Mouse (Mus musculus): Measurements from ENCODE around the gene Ndufa11. TPM values are rescaled to one million over a fixed set of nuclear protein-coding genes. Genes with fewer than 3 reads are reported as not detected.
A peak's percentile ranks its signal among the peaks of the same experiment; 100 is the strongest.

Gene Ndufa11
- 465 and 479 TPM in 2 replicates for polyA plus RNA-seq (2015; fragmentation: Nextera tagmentation; extraction: Ambion mirVana)

GRCm38 (mm10) chr17:56717363-56718058 lies at the start of gene Ndufa11, which contains the start of gene Vmac:
TSS of gene Ndufa11 (plus strand) at chr17:56717767.
TSS of gene Vmac (minus strand) at chr17:56718022.
- peak; percentile 77 for ATAC-seq
- peak within 1 kb of the TSS; percentile 84 for H3K4me3 ChIP-seq (replicated peaks)
- H3K4me1 ChIP-seq (replicated peaks): peaks cover 36% of the 10 kb centered on the region
- H3K9ac ChIP-seq (replicated peaks): peak within 1 kb of the TSS; percentile 93
- H3K36me3 ChIP-seq: peaks cover 26% of the 10 kb centered on the region
- H3K27me3 ChIP-seq: no peaks in the 10 kb centered on the region
- H3K9me3 ChIP-seq: no peaks in the 10 kb centered on the region
- H3K27ac ChIP-seq: peak within 1 kb of the TSS; percentile 87
- H3K4me2 ChIP-seq (replicated peaks): peak within 1 kb of the TSS; percentile 83
- WGBS: under 1% methylated on average over 59 of the region's 59 CpGs

- H3K4me1 ChIP-seq (replicated peaks): peaks cover 20% of the 10 kb centered on the region
- H3K27me3 ChIP-seq: peaks cover 20% of the 10 kb centered on the region
- 5% methylated on average over 31 of the region's 31 CpGs for WGBS
- peak overlapping the region; percentile 67 for H3K9ac ChIP-seq (replicated peaks)
- 0 out of 2 replicates have a peak, but pooled peaks have one; percentile 28 for ATAC-seq
- H3K4me2 ChIP-seq (replicated peaks): peak overlapping the region; percentile 72
- H3K27ac ChIP-seq: no peak overlapping the region
- no peaks in the 10 kb centered on the region for H3K36me3 ChIP-seq
- no peaks in the 10 kb centered on the region for H3K9me3 ChIP-seq
- peak overlapping the region; percentile 40 for H3K4me3 ChIP-seq (replicated peaks)
These were observed 49.0 kb upstream of the Ndufa11 start for GRCm38 (mm10) chr17:56668384-56669144.

GRCm38 (mm10) chr17:56669766-56670165 lies 47.8 kb upstream of the Ndufa11 start:
- WGBS: 87% methylated on average over 8 of the region's 8 CpGs

GRCm38 (mm10) chr17:56672941-56673646 lies 44.5 kb upstream of the Ndufa11 start, which contains the start of gene Ranbp3:
TSS of gene Ranbp3 (plus strand) at chr17:56673294.
- WGBS: under 1% methylated on average over 56 of the region's 66 CpGs
- Histone ChIP-seq H3K4me3 (replicated peaks) (peak within 1 kb of the TSS; percentile 99), H3K36me3 (peaks cover 16% of the 10 kb centered on the region), H3K9me3 (no peaks in the 10 kb centered on the region), H3K9ac (replicated peaks) (peak within 1 kb of the TSS; percentile 99), H3K27me3 (peaks cover 6% of the 10 kb centered on the region), H3K4me2 (replicated peaks) (peak within 1 kb of the TSS; percentile 75), H3K4me1 (replicated peaks) (peaks cover 51% of the 10 kb centered on the region), H3K27ac (peak within 1 kb of the TSS; percentile 85)
- peak; percentile 88 for ATAC-seq

More at GRCm38 (mm10) chr17:56669766-56670165, 47.8 kb upstream of the Ndufa11 start:
- Histone ChIP-seq H3K36me3 (no peaks in the 10 kb centered on the region), H3K27me3 (peaks cover 20% of the 10 kb centered on the region), H3K4me1 (replicated peaks) (peaks cover 20% of the 10 kb centered on the region), H3K27ac (no peak overlapping the region), H3K9ac (replicated peaks) (peak overlapping the region; percentile 32; the same call in 1 of the 2 replicates), H3K4me3 (replicated peaks) (no peak overlapping the region), H3K4me2 (replicated peaks) (no peak overlapping the region), H3K9me3 (no peaks in the 10 kb centered on the region)
- no peak for ATAC-seq

- H3K4me1 ChIP-seq (replicated peaks): peaks cover 46% of the 10 kb centered on the region
- peaks cover 16% of the 10 kb centered on the region for H3K36me3 ChIP-seq
- peak; percentile 37 for ATAC-seq
- 2% methylated on average over 35 of the region's 37 CpGs for WGBS
- H3K9ac ChIP-seq (replicated peaks): peak overlapping the region; percentile 99
- H3K4me3 ChIP-seq (replicated peaks): peak overlapping the region; percentile 99
- peak overlapping the region; percentile 75 for H3K4me2 ChIP-seq (replicated peaks)
- H3K27me3 ChIP-seq: no peaks in the 10 kb centered on the region
- peak overlapping the region; percentile 85 for H3K27ac ChIP-seq
- no peaks in the 10 kb centered on the region for H3K9me3 ChIP-seq
These were observed 43.7 kb upstream of the Ndufa11 start for GRCm38 (mm10) chr17:56673647-56674416.

- 81% methylated on average over 4 of the region's 4 CpGs for WGBS
- no peak for ATAC-seq
- Histone ChIP-seq H3K9me3 (no peaks in the 10 kb centered on the region), H3K4me2 (replicated peaks) (no peak overlapping the region), H3K27me3 (no peaks in the 10 kb centered on the region), H3K27ac (no peak overlapping the region), H3K9ac (replicated peaks) (no peak overlapping the region), H3K4me3 (replicated peaks) (no peak overlapping the region), H3K4me1 (replicated peaks) (peaks cover 18% of the 10 kb centered on the region), H3K36me3 (peaks cover 71% of the 10 kb centered on the region)
These were observed 35.8 kb upstream of the Ndufa11 start for GRCm38 (mm10) chr17:56681791-56682190.

GRCm38 (mm10) chr17:56682880-56683279 lies 34.7 kb upstream of the Ndufa11 start:
- Histone ChIP-seq H3K4me3 (replicated peaks) (no peak overlapping the region), H3K4me1 (replicated peaks) (peaks cover 7% of the 10 kb centered on the region; the same call in 1 of the 2 replicates), H3K36me3 (peaks cover 71% of the 10 kb centered on the region), H3K27me3 (no peaks in the 10 kb centered on the region), H3K27ac (no peak overlapping the region), H3K9me3 (no peaks in the 10 kb centered on the region), H3K9ac (replicated peaks) (no peak overlapping the region), H3K4me2 (replicated peaks) (no peak overlapping the region)
- WGBS: 80% methylated on average over 3 of the region's 3 CpGs
- ATAC-seq: no peak

- peaks cover 7% of the 10 kb centered on the region; the same call in 1 of the 2 replicates for H3K4me1 ChIP-seq (replicated peaks)
- no peak overlapping the region for H3K27ac ChIP-seq
- H3K4me3 ChIP-seq (replicated peaks): no peak overlapping the region
- peaks cover 79% of the 10 kb centered on the region for H3K36me3 ChIP-seq
- H3K9ac ChIP-seq (replicated peaks): no peak overlapping the region
- 88% methylated on average over 5 of the region's 5 CpGs for whole genome bisulfite sequencing
- H3K27me3 ChIP-seq: no peaks in the 10 kb centered on the region
- no peak overlapping the region for H3K4me2 ChIP-seq (replicated peaks)
- ATAC-seq: no peak
- no peaks in the 10 kb centered on the region for H3K9me3 ChIP-seq
These were observed 33.9 kb upstream of the Ndufa11 start for GRCm38 (mm10) chr17:56683546-56684140.

- 81% methylated on average over 2 of the region's 2 CpGs for WGBS
- Histone ChIP-seq H3K27ac (no peak overlapping the region), H3K9ac (replicated peaks) (0 out of 2 replicates have a peak overlapping the region, but pooled peaks have one; percentile 1), H3K4me2 (replicated peaks) (no peak overlapping the region), H3K36me3 (peaks cover 87% of the 10 kb centered on the region), H3K4me1 (replicated peaks) (peaks cover 7% of the 10 kb centered on the region; the same call in 1 of the 2 replicates), H3K9me3 (no peaks in the 10 kb centered on the region), H3K27me3 (no peaks in the 10 kb centered on the region), H3K4me3 (replicated peaks) (no peak overlapping the region)
- ATAC-seq: no peak
These were observed 32.9 kb upstream of the Ndufa11 start for GRCm38 (mm10) chr17:56684649-56685048.

- WGBS: 88% methylated on average over 2 of the region's 4 CpGs
These were observed 30.8 kb upstream of the Ndufa11 start for GRCm38 (mm10) chr17:56686801-56687200.

GRCm38 (mm10) chr17:56688045-56688444 lies 29.5 kb upstream of the Ndufa11 start:
- H3K4me2 ChIP-seq (replicated peaks): no peak overlapping the region
- H3K36me3 ChIP-seq: peaks cover 89% of the 10 kb centered on the region
- H3K27me3 ChIP-seq: no peaks in the 10 kb centered on the region
- H3K9me3 ChIP-seq: no peaks in the 10 kb centered on the region
- H3K4me1 ChIP-seq (replicated peaks): peaks cover 6% of the 10 kb centered on the region
- H3K9ac ChIP-seq (replicated peaks): no peak overlapping the region
- ATAC-seq: no peak
- H3K4me3 ChIP-seq (replicated peaks): no peak overlapping the region
- H3K27ac ChIP-seq: no peak overlapping the region

More at GRCm38 (mm10) chr17:56686801-56687200, 30.8 kb upstream of the Ndufa11 start:
- Histone ChIP-seq H3K4me2 (replicated peaks) (no peak overlapping the region), H3K4me1 (replicated peaks) (peaks cover under 1% of the 10 kb centered on the region; the same call in 1 of the 2 replicates), H3K36me3 (peaks cover 90% of the 10 kb centered on the region), H3K9me3 (no peaks in the 10 kb centered on the region), H3K9ac (replicated peaks) (no peak overlapping the region), H3K4me3 (replicated peaks) (no peak overlapping the region), H3K27ac (no peak overlapping the region), H3K27me3 (no peaks in the 10 kb centered on the region)
- no peak for ATAC-seq

Measured in midbrain, embryonic 13.5 days (tissue).